Mouse (Mus musculus) midbrain, embryonic 11.5 days (tissue): ENCODE measurements around the gene Zfp771. TPM values are rescaled to one million over a fixed set of nuclear protein-coding genes. Genes with fewer than 3 reads are reported as not detected.

Source experiments
- ATAC-seq: fragments of 200-750 bp; cut with Nextera tagmentation; 2 replicates; pipeline ENCODE4 v1.8.0; 2017; ENCODE audit warnings: moderate TSS enrichment, moderate library complexity; ENCODE audit not compliant: low FRiP score
- DNase-seq: peaks from one replicate; pipeline ENCODE4 v3.0.0; 2015; ENCODE audit warnings: low spot score; ENCODE audit errors: missing footprints
- H3K27ac ChIP-seq: fragments of 300-500 bp; sonication (generic); 2 replicates; pipeline ENCODE4 v1.5.1; 2014; ENCODE audit warnings: low read depth, low read length
- H3K27me3 ChIP-seq: fragments of 300-500 bp; sonication (generic); 2 replicates; pipeline ENCODE4 v1.6.1; 2014; ENCODE audit warnings: mild to moderate bottlenecking, low read length, moderate library complexity, mixed read lengths; ENCODE audit not compliant: control insufficient read depth, insufficient read depth
- H3K36me3 ChIP-seq: fragments of 300-500 bp; sonication (generic); 2 replicates; pipeline ENCODE4 v1.6.1; 2014; ENCODE audit warnings: mild to moderate bottlenecking, low read length, moderate library complexity, mixed read lengths; ENCODE audit not compliant: control insufficient read depth, insufficient read depth
- H3K4me1 ChIP-seq: fragments of 300-500 bp; sonication (generic); 2 replicates; pipeline ENCODE4 v1.6.1; 2014; ENCODE audit warnings: low read length; ENCODE audit not compliant: control insufficient read depth, insufficient read depth
- H3K4me2 ChIP-seq: fragments of 300-500 bp; sonication (generic); 2 replicates; pipeline ENCODE4 v1.6.1; 2014; ENCODE audit warnings: mild to moderate bottlenecking, moderate library complexity
- H3K4me3 ChIP-seq: fragments of 300-500 bp; sonication (generic); 2 replicates; pipeline ENCODE4 v1.5.1; 2014; ENCODE audit warnings: low read depth, low read length
- H3K9ac ChIP-seq: fragments of 300-500 bp; sonication (generic); 2 replicates; pipeline ENCODE4 v1.6.1; 2014; ENCODE audit warnings: low read length
- H3K9me3 ChIP-seq: fragments of 300-500 bp; sonication (generic); 2 replicates; pipeline ENCODE4 v1.6.1; 2016; ENCODE audit warnings: low read length; ENCODE audit not compliant: control insufficient read depth
- WGBS: fragments of 180-500 bp; shearing (Covaris S2); extraction: QIAGEN DNeasy Blood & Tissue Kit; methylation state at CpG from one replicate; pipeline ENCODE4 v1.1.7; 2014; 5-methylcytosine and 5-hydroxymethylcytosine counted together
- polyA plus RNA-seq: library from polyadenylated mRNA; unstranded; fragments of >200 nt; fragmentation: Nextera tagmentation; extraction: Ambion mirVana; gene quantifications from 2 replicates; pipeline ENCODE4 v1.2.1, GENCODE M21; 2014

Gene Zfp771
- polyA plus RNA-seq, 1 experiment from 2014 or later = 49.3 TPM

DNA sequence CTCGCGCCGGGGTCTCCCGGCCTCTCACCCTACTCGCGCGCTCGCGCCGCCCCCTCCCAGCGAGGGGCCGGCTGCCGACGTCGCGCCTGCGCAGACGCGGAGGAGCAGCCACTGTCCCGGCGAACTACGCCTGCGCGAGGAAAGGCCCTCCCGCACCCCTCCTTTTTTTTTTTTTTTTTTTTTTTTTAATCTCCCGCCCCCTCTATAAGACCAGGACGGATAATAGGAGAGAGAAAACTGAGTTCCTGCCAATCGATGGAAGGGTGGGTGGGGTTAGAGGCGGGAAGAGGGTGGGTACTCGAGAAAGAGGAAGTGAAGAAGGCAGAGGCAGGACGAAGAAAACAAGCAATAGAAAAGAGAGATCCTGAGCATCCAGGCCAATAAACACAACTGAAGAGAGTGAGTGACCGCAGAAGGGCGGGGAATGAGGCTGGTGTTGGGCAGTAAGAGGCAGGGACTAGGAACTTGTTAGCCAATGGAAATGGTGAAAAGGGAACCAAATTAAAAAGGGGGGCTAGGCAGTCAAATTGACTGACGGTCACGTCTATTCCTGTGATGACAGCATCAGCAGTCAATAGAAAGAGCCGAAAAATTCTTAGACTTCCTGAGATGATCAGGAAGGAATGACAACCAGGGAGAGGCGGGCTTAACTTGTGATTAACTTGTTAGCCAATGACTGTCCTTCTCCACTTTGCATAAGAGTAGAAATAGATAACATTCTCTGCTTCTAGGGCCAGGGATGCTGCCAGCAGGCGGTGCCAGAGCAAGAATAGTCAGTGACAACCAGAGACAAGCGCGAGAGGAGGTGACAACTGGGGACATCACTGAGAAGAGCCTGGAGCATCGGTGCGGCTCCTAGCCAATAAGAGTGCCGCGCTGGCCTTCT is 35.3 kb upstream of the Zfp771 start, which contains the start of gene Mylpf:
Mylpf (plus strand) TSS at position 338 of the 886 bp plus-strand sequence.
- Histone ChIP-seq H3K27ac (peak within 1 kb of the TSS; percentile 75), H3K4me3 (peak within 1 kb of the TSS; percentile 86), H3K27me3 (peaks cover 3% of the 10 kb centered on the region; the same call in 1 of the 2 replicates), H3K9ac (peak within 1 kb of the TSS; percentile 89), H3K4me1 (peaks cover 10% of the 10 kb centered on the region), H3K9me3 (no peaks in the 10 kb centered on the region), H3K4me2 (peak within 1 kb of the TSS; percentile 82), H3K36me3 (no peaks in the 10 kb centered on the region)
- WGBS = under 1% methylated on average over 42 of the region's 44 CpGs
- DNase-seq = peak; percentile 99
- peak; percentile 92 for ATAC-seq

- no peaks in the 10 kb centered on the region for H3K9me3 ChIP-seq
- peaks cover 11% of the 10 kb centered on the region; the same call in 1 of the 2 replicates for H3K27me3 ChIP-seq
- DNase-seq (no peak), ATAC-seq (no peak)
- peak overlapping the region; percentile 82; the same call in 1 of the 2 replicates for H3K4me2 ChIP-seq
- H3K4me1 ChIP-seq = peaks cover 10% of the 10 kb centered on the region
- 81% methylated on average over 5 of the region's 5 CpGs for WGBS
- no peak overlapping the region for H3K4me3 ChIP-seq
- no peak overlapping the region for H3K9ac ChIP-seq
- no peaks in the 10 kb centered on the region for H3K36me3 ChIP-seq
- no peak overlapping the region for H3K27ac ChIP-seq
These were observed 34.2 kb upstream of the Zfp771 start for GRCm38 (mm10) chr7:127209851-127210250.

DNA sequence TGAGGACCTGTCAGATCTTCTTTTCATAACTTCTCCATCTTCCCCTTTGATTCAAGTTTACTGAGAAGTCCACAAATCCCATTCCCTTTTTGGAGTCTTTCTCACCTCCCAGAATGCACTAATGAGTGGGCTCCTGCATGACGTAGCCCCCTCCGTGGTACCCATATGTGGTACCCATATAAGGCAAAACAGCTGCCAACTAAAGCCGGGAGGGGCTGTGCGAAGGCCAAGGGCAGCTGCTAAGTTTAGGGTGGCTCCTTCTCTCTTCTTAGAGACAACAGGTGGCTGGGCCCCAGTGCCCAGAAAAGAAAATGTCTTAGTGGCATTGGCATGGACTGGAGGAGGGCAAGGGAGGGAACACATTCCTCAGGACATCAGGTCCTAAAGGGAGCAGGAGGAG is 33.8 kb upstream of the Zfp771 start:
- Histone ChIP-seq H3K4me2 (no peak overlapping the region), H3K36me3 (no peaks in the 10 kb centered on the region), H3K9me3 (no peaks in the 10 kb centered on the region), H3K27me3 (peaks cover 14% of the 10 kb centered on the region; the same call in 1 of the 2 replicates), H3K27ac (no peak overlapping the region), H3K4me3 (no peak overlapping the region), H3K9ac (no peak overlapping the region), H3K4me1 (peaks cover 14% of the 10 kb centered on the region)
- ATAC-seq = no peak
- no peak for DNase-seq
- whole genome bisulfite sequencing = 89% methylated on average over 4 of the region's 4 CpGs

- Histone ChIP-seq H3K27me3 (peaks cover 14% of the 10 kb centered on the region; the same call in 1 of the 2 replicates), H3K36me3 (no peaks in the 10 kb centered on the region), H3K9me3 (no peaks in the 10 kb centered on the region), H3K4me3 (no peak overlapping the region), H3K4me2 (no peak overlapping the region), H3K27ac (no peak overlapping the region), H3K9ac (no peak overlapping the region), H3K4me1 (peaks cover 14% of the 10 kb centered on the region)
- 67% methylated on average over 5 of the region's 5 CpGs for WGBS
- no peak for DNase-seq
- no peak for ATAC-seq
These were observed 32.9 kb upstream of the Zfp771 start for GRCm38 (mm10) chr7:127211014-127211745.

DNA sequence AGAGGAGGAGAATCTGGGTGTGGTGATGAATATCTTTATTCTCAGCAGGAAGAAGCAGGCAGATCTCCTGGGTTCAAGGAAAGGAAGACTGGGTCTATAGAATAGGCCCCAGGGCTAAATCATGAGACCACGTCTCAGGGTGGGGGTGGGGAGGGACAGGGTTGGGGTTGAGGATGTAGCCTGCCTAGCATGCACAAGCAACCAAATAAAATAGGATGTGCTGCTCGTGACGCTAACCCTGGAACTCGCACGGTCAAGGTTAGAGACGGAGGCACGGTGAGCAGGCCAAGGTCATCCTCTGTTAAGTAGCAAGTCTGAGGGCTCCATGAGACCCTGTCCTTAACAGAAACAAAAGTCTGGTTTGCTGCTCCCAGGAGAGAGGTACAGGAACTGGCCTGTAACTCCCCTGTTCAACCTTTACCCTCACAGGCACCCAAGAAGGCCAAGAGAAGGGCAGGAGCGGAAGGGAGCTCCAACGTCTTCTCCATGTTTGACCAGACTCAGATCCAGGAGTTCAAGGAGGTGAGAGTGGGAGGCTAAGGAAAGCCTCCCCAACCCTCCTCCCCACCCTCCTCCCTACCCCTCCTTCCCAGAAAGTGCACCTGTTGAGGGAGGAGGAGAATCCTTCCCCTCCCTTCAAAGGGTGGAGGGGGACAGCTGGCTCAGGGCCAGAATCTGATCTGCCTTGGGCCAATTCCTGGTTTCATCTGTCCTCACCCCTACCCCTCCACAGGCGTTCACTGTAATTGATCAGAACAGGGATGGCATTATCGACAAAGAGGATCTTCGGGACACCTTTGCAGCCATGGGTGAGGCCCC is 31.4 kb upstream of the Zfp771 start:
- H3K9me3 ChIP-seq = no peaks in the 10 kb centered on the region
- no peak overlapping the region for H3K27ac ChIP-seq
- no peak overlapping the region for H3K9ac ChIP-seq
- no peak overlapping the region for H3K4me2 ChIP-seq
- peaks cover 14% of the 10 kb centered on the region; the same call in 1 of the 2 replicates for H3K27me3 ChIP-seq
- no peaks in the 10 kb centered on the region for H3K36me3 ChIP-seq
- DNase-seq = no peak
- no peak for ATAC-seq
- H3K4me3 ChIP-seq = no peak overlapping the region
- WGBS = 90% methylated on average over 12 of the region's 12 CpGs
- H3K4me1 ChIP-seq = peaks cover 4% of the 10 kb centered on the region; the same call in 1 of the 2 replicates

DNA sequence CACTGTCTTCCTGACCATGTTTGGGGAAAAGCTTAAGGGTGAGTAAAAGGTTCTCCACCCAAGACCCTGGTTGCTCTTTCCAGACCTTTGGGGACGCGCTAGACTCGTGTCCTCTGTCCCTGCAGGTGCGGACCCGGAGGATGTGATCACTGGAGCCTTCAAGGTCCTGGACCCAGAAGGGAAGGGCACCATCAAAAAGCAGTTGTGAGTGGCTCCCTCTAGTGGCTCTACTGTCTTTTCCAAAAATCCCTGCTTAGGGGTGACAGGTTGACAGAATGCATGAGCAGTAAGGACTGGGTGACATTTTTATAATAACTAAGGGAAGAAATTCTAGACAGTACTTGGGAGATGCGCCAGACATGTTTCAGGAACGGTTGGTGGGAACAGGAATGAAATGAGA is 30.6 kb upstream of the Zfp771 start:
- no peak for DNase-seq
- Histone ChIP-seq H3K27me3 (peaks cover 14% of the 10 kb centered on the region; the same call in 1 of the 2 replicates), H3K9ac (no peak overlapping the region), H3K9me3 (no peaks in the 10 kb centered on the region), H3K36me3 (no peaks in the 10 kb centered on the region), H3K27ac (no peak overlapping the region), H3K4me2 (no peak overlapping the region), H3K4me3 (no peak overlapping the region), H3K4me1 (peaks cover 4% of the 10 kb centered on the region; the same call in 1 of the 2 replicates)
- ATAC-seq = no peak
- WGBS = 34% methylated on average over 7 of the region's 7 CpGs

GRCm38 (mm10) chr7:127213930-127214329 is 30.1 kb upstream of the Zfp771 start:
- Histone ChIP-seq H3K4me1 (peaks cover 4% of the 10 kb centered on the region; the same call in 1 of the 2 replicates), H3K4me2 (no peak overlapping the region), H3K27ac (no peak overlapping the region), H3K4me3 (no peak overlapping the region), H3K9me3 (no peaks in the 10 kb centered on the region), H3K9ac (no peak overlapping the region), H3K27me3 (peaks cover 14% of the 10 kb centered on the region; the same call in 1 of the 2 replicates), H3K36me3 (no peaks in the 10 kb centered on the region)
- WGBS = 46% methylated on average over 12 of the region's 12 CpGs
- no peak for DNase-seq
- ATAC-seq = no peak

DNA sequence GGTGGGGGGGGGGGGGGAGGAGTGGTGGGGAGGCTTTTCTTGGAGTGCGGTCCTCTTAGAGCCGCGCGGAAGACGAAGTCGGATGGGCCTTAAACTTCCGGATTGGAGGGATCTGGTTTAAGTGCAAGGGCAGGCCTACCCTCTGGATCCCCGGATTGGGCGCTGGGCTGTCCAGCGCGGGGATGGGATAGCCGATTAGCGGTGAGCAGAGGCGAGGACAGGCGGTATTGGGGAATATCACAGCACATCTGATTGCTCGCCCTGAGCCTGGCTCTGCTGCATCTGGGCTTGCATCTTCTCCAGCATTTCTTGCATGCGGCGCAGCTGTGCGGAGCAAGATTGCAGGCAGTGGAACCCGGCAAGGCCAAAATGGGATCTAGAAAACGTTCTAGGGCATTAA is 29.6 kb upstream of the Zfp771 start:
- no peaks in the 10 kb centered on the region for H3K36me3 ChIP-seq
- WGBS = 37% methylated on average over 21 of the region's 21 CpGs
- no peak overlapping the region for H3K27ac ChIP-seq
- no peak for DNase-seq
- peak overlapping the region; percentile 26 for H3K4me2 ChIP-seq
- no peak for ATAC-seq
- H3K4me1 ChIP-seq = peaks cover 4% of the 10 kb centered on the region; the same call in 1 of the 2 replicates
- H3K9me3 ChIP-seq = no peaks in the 10 kb centered on the region
- 0 out of 2 replicates have a peak overlapping the region, but pooled peaks have one; percentile 11 for H3K9ac ChIP-seq
- peaks cover 14% of the 10 kb centered on the region; the same call in 1 of the 2 replicates for H3K27me3 ChIP-seq
- H3K4me3 ChIP-seq = no peak overlapping the region
